Mouse (Mus musculus) liver, adult 2 months (tissue): ENCODE results near the gene Maats1.

ENCODE experiments used
- CTCF ChIP-seq: fragments of 200-500 bp; IDR thresholded peaks from 2 replicates; pipeline ENCODE4 v1.5.1; 2011; ENCODE audit warnings: low read depth, low read length, control low read depth
- POLR2A ChIP-seq: fragments of 200-500 bp; IDR thresholded peaks from 2 replicates; pipeline ENCODE4 v1.6.1; 2011; ENCODE audit warnings: low read length, control low read depth; ENCODE audit not compliant: insufficient read depth; ENCODE audit errors: extremely low read depth

- TF ChIP-seq CTCF (no peak), POLR2A (no peak)
These were observed 43.5 kb downstream of the Maats1 start for GRCm38 (mm10) chr16:38298410-38298809.
